Mouse (Mus musculus) stomach, embryonic 16.5 days (tissue): ENCODE data around the gene Nsd2. TPM values are rescaled to one million over a fixed set of nuclear protein-coding genes. Genes with fewer than 3 reads are reported as not detected.
"Not testable (repeated sequence)": the region's sequence is repeated elsewhere in the genome, so short reads cannot be mapped to it uniquely, and the experiment has no call there.

Experiments used
- ATAC-seq: fragments of 200-750 bp; cut with Nextera tagmentation; 2 replicates; pipeline ENCODE4 v1.8.0; 2017; ENCODE audit warnings: moderate number of reproducible peaks, moderate TSS enrichment; ENCODE audit not compliant: insufficient read depth, low FRiP score
- H3K27ac ChIP-seq: fragments of 300-500 bp; sonication (generic); 2 replicates; pipeline ENCODE4 v1.5.1; 2014; ENCODE audit warnings: low read length
- H3K27me3 ChIP-seq: fragments of 300-500 bp; sonication (generic); 2 replicates; pipeline ENCODE4 v1.6.1; 2014; ENCODE audit warnings: low read length, control low read depth, mixed read lengths; ENCODE audit not compliant: control insufficient read depth, insufficient read depth
- H3K36me3 ChIP-seq: fragments of 300-500 bp; sonication (generic); 2 replicates; pipeline ENCODE4 v1.6.1; 2014; ENCODE audit warnings: low read length; ENCODE audit not compliant: control insufficient read depth, insufficient read depth
- H3K4me1 ChIP-seq: fragments of 300-500 bp; sonication (generic); 2 replicates; pipeline ENCODE4 v1.6.1; 2014; ENCODE audit warnings: low read length, control low read depth, mixed read lengths; ENCODE audit not compliant: control insufficient read depth, insufficient read depth
- H3K4me2 ChIP-seq: fragments of 300-500 bp; sonication (generic); 2 replicates; pipeline ENCODE4 v1.6.1; 2014; ENCODE audit warnings: low read depth, low read length, mixed read lengths
- H3K4me3 ChIP-seq: fragments of 300-500 bp; sonication (generic); replicated peaks from 2 replicates; pipeline ENCODE4 v1.5.1; 2014; ENCODE audit warnings: mild to moderate bottlenecking, low read length
- H3K9ac ChIP-seq: fragments of 300-500 bp; sonication (generic); 2 replicates; pipeline ENCODE4 v1.6.1; 2014; ENCODE audit warnings: low read length
- H3K9me3 ChIP-seq: fragments of 300-500 bp; sonication (generic); replicated peaks from 2 replicates; pipeline ENCODE4 v1.6.1; 2016; ENCODE audit warnings: low read length, control low read depth; ENCODE audit not compliant: control insufficient read depth
- WGBS: fragments of 180-500 bp; shearing (Covaris S2); extraction: QIAGEN DNeasy Blood & Tissue Kit; methylation state at CpG from one replicate; pipeline ENCODE4 v1.1.7; 2014; 5-methylcytosine and 5-hydroxymethylcytosine counted together
- polyA plus RNA-seq: library from polyadenylated mRNA; unstranded; fragments of >200 nt; fragmentation: Nextera tagmentation; extraction: Ambion mirVana; gene quantifications from 2 replicates; pipeline ENCODE4 v1.2.1, GENCODE M21; 2015

The Nsd2 gene
- polyA plus RNA-seq, 1 experiment from 2014 or later = 29.9 TPM

- no peaks in the 10 kb centered on the region for H3K4me1 ChIP-seq
- 85% methylated on average over 9 of the region's 9 CpGs for WGBS
- peaks cover 24% of the 10 kb centered on the region for H3K36me3 ChIP-seq
These were observed 82.7 kb downstream of the Nsd2 start for GRCm38 (mm10) chr5:33903176-33903575.

GRCm38 (mm10) chr5:33915031-33915430 is 94.5 kb downstream of the Nsd2 start:
- not testable (repeated sequence) for H3K4me3 ChIP-seq, H3K9ac ChIP-seq, ATAC-seq, H3K27ac ChIP-seq, H3K9me3 ChIP-seq, H3K4me2 ChIP-seq, H3K4me1 ChIP-seq, H3K27me3 ChIP-seq
- H3K36me3 ChIP-seq = peaks cover 31% of the 10 kb centered on the region

More at GRCm38 (mm10) chr5:33903176-33903575, 82.7 kb downstream of the Nsd2 start:
- Histone ChIP-seq H3K4me3 (no peak overlapping the region), H3K4me2 (no peak overlapping the region), H3K27me3 (no peaks in the 10 kb centered on the region), H3K27ac (no peak overlapping the region), H3K9ac (no peak overlapping the region), H3K9me3 (no peaks in the 10 kb centered on the region)
- no peak for ATAC-seq

- H3K4me1 ChIP-seq, ATAC-seq, H3K4me2 ChIP-seq, H3K4me3 ChIP-seq, H3K9ac ChIP-seq, H3K27me3 ChIP-seq, H3K27ac ChIP-seq, H3K9me3 ChIP-seq: not testable (repeated sequence)
- WGBS = 94% methylated on average over 2 of the region's 2 CpGs
- H3K36me3 ChIP-seq = peaks cover 37% of the 10 kb centered on the region
These were observed 96.1 kb downstream of the Nsd2 start for GRCm38 (mm10) chr5:33916616-33917015.

- Histone ChIP-seq H3K36me3 (peaks cover 30% of the 10 kb centered on the region), H3K9ac (no peak overlapping the region), H3K27ac (no peak overlapping the region), H3K4me3 (no peak overlapping the region), H3K4me1 (no peaks in the 10 kb centered on the region), H3K9me3 (no peaks in the 10 kb centered on the region), H3K4me2 (no peak overlapping the region), H3K27me3 (no peaks in the 10 kb centered on the region)
- no peak for ATAC-seq
- WGBS = 89% methylated on average over 1 of the region's 1 CpGs
These were observed 98.9 kb downstream of the Nsd2 start for GRCm38 (mm10) chr5:33919466-33919865.

- H3K4me2 ChIP-seq = no peak overlapping the region
- no peak overlapping the region for H3K9ac ChIP-seq
- WGBS = 90% methylated on average over 2 of the region's 2 CpGs
- H3K9me3 ChIP-seq = no peaks in the 10 kb centered on the region
- H3K4me1 ChIP-seq = no peaks in the 10 kb centered on the region
- H3K27me3 ChIP-seq = no peaks in the 10 kb centered on the region
- ATAC-seq = no peak
- H3K4me3 ChIP-seq = no peak overlapping the region
- H3K27ac ChIP-seq = no peak overlapping the region
- H3K36me3 ChIP-seq = peaks cover 30% of the 10 kb centered on the region
These were observed 99.5 kb downstream of the Nsd2 start for GRCm38 (mm10) chr5:33920037-33920436.

- no peak for ATAC-seq
- Histone ChIP-seq H3K4me2 (no peak overlapping the region), H3K9me3 (no peaks in the 10 kb centered on the region), H3K27me3 (no peaks in the 10 kb centered on the region), H3K4me3 (no peak overlapping the region), H3K9ac (no peak overlapping the region), H3K36me3 (peaks cover 24% of the 10 kb centered on the region), H3K4me1 (no peaks in the 10 kb centered on the region), H3K27ac (no peak overlapping the region)
- WGBS = 66% methylated on average over 4 of the region's 4 CpGs
These were observed 100.4 kb downstream of the Nsd2 start for GRCm38 (mm10) chr5:33920924-33921323.

GRCm38 (mm10) chr5:33921486-33922235 is 101.1 kb downstream of the Nsd2 start:
- Histone ChIP-seq H3K4me2 (no peak overlapping the region), H3K27ac (no peak overlapping the region), H3K9me3 (no peaks in the 10 kb centered on the region), H3K36me3 (peaks cover 17% of the 10 kb centered on the region), H3K4me1 (no peaks in the 10 kb centered on the region), H3K9ac (no peak overlapping the region), H3K27me3 (no peaks in the 10 kb centered on the region), H3K4me3 (no peak overlapping the region)
- WGBS = 85% methylated on average over 7 of the region's 7 CpGs
- no peak for ATAC-seq

- 39% methylated on average over 2 of the region's 2 CpGs for WGBS
- Histone ChIP-seq H3K9me3 (no peaks in the 10 kb centered on the region), H3K4me1 (no peaks in the 10 kb centered on the region), H3K36me3 (peaks cover 13% of the 10 kb centered on the region), H3K4me2 (no peak overlapping the region), H3K27me3 (no peaks in the 10 kb centered on the region), H3K27ac (no peak overlapping the region), H3K4me3 (no peak overlapping the region), H3K9ac (no peak overlapping the region)
- no peak for ATAC-seq
These were observed 102.0 kb downstream of the Nsd2 start for GRCm38 (mm10) chr5:33922566-33922965.

- H3K27me3 ChIP-seq = no peaks in the 10 kb centered on the region
- no peaks in the 10 kb centered on the region for H3K4me1 ChIP-seq
- H3K9ac ChIP-seq = no peak overlapping the region
- peaks cover 5% of the 10 kb centered on the region; the same call in 1 of the 2 replicates for H3K9me3 ChIP-seq
- H3K36me3 ChIP-seq = peaks cover 25% of the 10 kb centered on the region
- H3K4me3 ChIP-seq = no peak overlapping the region
- no peak overlapping the region for H3K4me2 ChIP-seq
- no peak for ATAC-seq
- no peak overlapping the region for H3K27ac ChIP-seq
These were observed 105.6 kb downstream of the Nsd2 start for GRCm38 (mm10) chr5:33926170-33926569.
